Mouse (Mus musculus): Measurements from ENCODE around the gene Ppm1e. TPM values are rescaled to one million over a fixed set of nuclear protein-coding genes. Genes with fewer than 3 reads are reported as not detected.
"Not testable (repeated sequence)": the region's sequence is repeated elsewhere in the genome, so short reads cannot be mapped to it uniquely, and the experiment has no call there.

Ppm1e gene
- polyA plus RNA-seq, 1 experiment from 2014 or later = 3.2 TPM

- DNase-seq (ENCODE audit: low spot score) = no peak
- Histone ChIP-seq H3K4me3 (no peak overlapping the region), H3K9me3 (no peaks in the 10 kb centered on the region), H3K4me1 (peaks cover 27% of the 10 kb centered on the region), H3K36me3 (replicated peaks) (no peaks in the 10 kb centered on the region), H3K27ac (replicated peaks) (no peak overlapping the region), H3K27me3 (replicated peaks; ENCODE audit: low read depth, poor library complexity, severe bottlenecking) (no peaks in the 10 kb centered on the region)
- 69% methylated on average over 4 of the region's 4 CpGs for WGBS
These were observed 92.6 kb downstream of the Ppm1e start for GRCm38 (mm10) chr11:87266246-87266645.

GRCm38 (mm10) chr11:87263946-87264345, 94.9 kb downstream of the Ppm1e start:
- Histone ChIP-seq H3K4me1 (peaks cover 19% of the 10 kb centered on the region), H3K27ac (replicated peaks) (no peak overlapping the region), H3K27me3 (replicated peaks; ENCODE audit: low read depth, poor library complexity, severe bottlenecking) (no peaks in the 10 kb centered on the region), H3K4me3 (no peak overlapping the region), H3K36me3 (replicated peaks) (no peaks in the 10 kb centered on the region), H3K9me3 (no peaks in the 10 kb centered on the region)
- DNase-seq (ENCODE audit: low spot score) = peak; percentile 53
- 23% methylated on average over 7 of the region's 7 CpGs for WGBS

GRCm38 (mm10) chr11:87261705-87262104, 97.1 kb downstream of the Ppm1e start:
- not testable (repeated sequence) for H3K36me3 ChIP-seq (replicated peaks); H3K4me3 ChIP-seq; H3K9me3 ChIP-seq; H3K27ac ChIP-seq (replicated peaks); DNase-seq (ENCODE audit: low spot score); H3K27me3 ChIP-seq (replicated peaks; ENCODE audit: low read depth, poor library complexity, severe bottlenecking)
- 81% methylated on average over 4 of the region's 4 CpGs for WGBS
- peaks cover 19% of the 10 kb centered on the region for H3K4me1 ChIP-seq

DNA sequence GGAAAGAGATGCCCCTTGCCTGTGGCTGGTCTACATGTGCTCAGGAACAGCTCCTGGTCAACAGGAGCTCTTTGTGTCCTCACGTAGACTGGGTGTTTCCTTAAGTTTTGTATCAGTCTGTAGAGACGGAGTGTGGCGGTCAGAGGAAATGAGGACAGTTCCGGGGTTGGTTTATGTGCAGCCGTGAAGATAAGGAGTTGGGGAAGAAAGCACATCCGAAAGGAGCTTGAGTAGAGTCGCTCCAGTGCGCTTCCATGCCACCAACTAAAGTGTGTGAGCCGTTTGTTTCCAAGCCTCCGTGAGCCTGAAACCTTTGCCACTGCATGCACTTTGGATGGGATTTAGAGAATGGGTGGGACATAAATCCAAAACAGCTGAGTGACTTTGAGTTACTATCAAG, 99.0 kb downstream of the Ppm1e start:
- WGBS = 86% methylated on average over 10 of the region's 10 CpGs
- Histone ChIP-seq H3K9me3 (no peaks in the 10 kb centered on the region), H3K27me3 (replicated peaks; ENCODE audit: low read depth, poor library complexity, severe bottlenecking) (no peaks in the 10 kb centered on the region), H3K4me3 (no peak overlapping the region), H3K27ac (replicated peaks) (no peak overlapping the region), H3K4me1 (peaks cover 19% of the 10 kb centered on the region), H3K36me3 (replicated peaks) (no peaks in the 10 kb centered on the region)
- DNase-seq (ENCODE audit: low spot score) = no peak

GRCm38 (mm10) chr11:87257282-87257681, 101.5 kb downstream of the Ppm1e start:
- Histone ChIP-seq H3K27ac (replicated peaks) (no peak overlapping the region), H3K36me3 (replicated peaks) (no peaks in the 10 kb centered on the region), H3K9me3 (no peaks in the 10 kb centered on the region), H3K4me3 (no peak overlapping the region), H3K27me3 (replicated peaks; ENCODE audit: low read depth, poor library complexity, severe bottlenecking) (no peaks in the 10 kb centered on the region), H3K4me1 (peaks cover 3% of the 10 kb centered on the region; the same call in 1 of the 2 replicates)
- DNase-seq (ENCODE audit: low spot score) = no peak
- WGBS = 91% methylated on average over 5 of the region's 5 CpGs

GRCm38 (mm10) chr11:87254149-87254548, 104.7 kb downstream of the Ppm1e start:
- H3K27ac ChIP-seq (replicated peaks) = no peak overlapping the region
- H3K4me3 ChIP-seq = no peak overlapping the region
- no peaks in the 10 kb centered on the region for H3K9me3 ChIP-seq
- H3K4me1 ChIP-seq = 0 out of 2 replicates have a peak, but pooled peaks cover 3% of the 10 kb centered on the region
- H3K36me3 ChIP-seq (replicated peaks) = no peaks in the 10 kb centered on the region
- WGBS = 60% methylated on average over 5 of the region's 5 CpGs
- no peaks in the 10 kb centered on the region for H3K27me3 ChIP-seq (replicated peaks; ENCODE audit: low read depth, poor library complexity, severe bottlenecking)
- no peak for DNase-seq (ENCODE audit: low spot score)

DNA sequence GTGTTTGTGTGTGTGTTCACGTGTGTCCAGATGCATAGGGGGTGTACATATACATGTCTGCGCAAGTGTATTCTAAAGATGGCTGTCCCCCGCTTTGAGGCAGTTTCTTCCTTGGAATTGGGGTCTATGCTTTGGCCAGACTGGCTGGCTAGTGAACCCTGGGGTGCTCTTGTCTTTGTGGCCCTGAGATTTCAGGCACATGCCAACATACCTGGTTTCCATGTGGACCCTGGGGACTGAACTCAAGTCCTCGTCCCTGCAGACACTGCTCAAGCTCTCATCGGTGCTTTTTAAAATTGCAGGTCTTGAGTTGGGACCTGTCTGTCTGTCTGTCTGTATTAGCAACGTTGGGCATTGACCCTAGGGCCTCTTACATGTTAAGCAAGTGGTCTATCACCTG, 105.5 kb downstream of the Ppm1e start:
- Histone ChIP-seq H3K9me3 (no peaks in the 10 kb centered on the region), H3K27me3 (replicated peaks; ENCODE audit: low read depth, poor library complexity, severe bottlenecking) (no peaks in the 10 kb centered on the region), H3K36me3 (replicated peaks) (no peaks in the 10 kb centered on the region), H3K4me1 (0 out of 2 replicates have a peak, but pooled peaks cover 3% of the 10 kb centered on the region), H3K4me3 (no peak overlapping the region), H3K27ac (replicated peaks) (no peak overlapping the region)
- 91% methylated on average over 6 of the region's 6 CpGs for WGBS
- no peak for DNase-seq (ENCODE audit: low spot score)

GRCm38 (mm10) chr11:87250132-87250531, 108.7 kb downstream of the Ppm1e start:
- H3K4me3 ChIP-seq = no peak overlapping the region
- no peak overlapping the region for H3K27ac ChIP-seq (replicated peaks)
- WGBS = 84% methylated on average over 6 of the region's 6 CpGs
- H3K36me3 ChIP-seq (replicated peaks) = no peaks in the 10 kb centered on the region
- no peak for DNase-seq (ENCODE audit: low spot score)
- no peaks in the 10 kb centered on the region for H3K27me3 ChIP-seq (replicated peaks; ENCODE audit: low read depth, poor library complexity, severe bottlenecking)
- H3K9me3 ChIP-seq = no peaks in the 10 kb centered on the region
- 0 out of 2 replicates have a peak, but pooled peaks cover 10% of the 10 kb centered on the region for H3K4me1 ChIP-seq

- Histone ChIP-seq H3K36me3 (replicated peaks) (no peaks in the 10 kb centered on the region), H3K9me3 (no peaks in the 10 kb centered on the region), H3K4me3 (no peak overlapping the region), H3K4me1 (0 out of 2 replicates have a peak, but pooled peaks cover 8% of the 10 kb centered on the region), H3K27me3 (replicated peaks; ENCODE audit: low read depth, poor library complexity, severe bottlenecking) (no peaks in the 10 kb centered on the region), H3K27ac (replicated peaks) (no peak overlapping the region)
- no peak for DNase-seq (ENCODE audit: low spot score)
- 82% methylated on average over 5 of the region's 5 CpGs for WGBS
These were observed 111.3 kb downstream of the Ppm1e start for GRCm38 (mm10) chr11:87247494-87247866.

DNA sequence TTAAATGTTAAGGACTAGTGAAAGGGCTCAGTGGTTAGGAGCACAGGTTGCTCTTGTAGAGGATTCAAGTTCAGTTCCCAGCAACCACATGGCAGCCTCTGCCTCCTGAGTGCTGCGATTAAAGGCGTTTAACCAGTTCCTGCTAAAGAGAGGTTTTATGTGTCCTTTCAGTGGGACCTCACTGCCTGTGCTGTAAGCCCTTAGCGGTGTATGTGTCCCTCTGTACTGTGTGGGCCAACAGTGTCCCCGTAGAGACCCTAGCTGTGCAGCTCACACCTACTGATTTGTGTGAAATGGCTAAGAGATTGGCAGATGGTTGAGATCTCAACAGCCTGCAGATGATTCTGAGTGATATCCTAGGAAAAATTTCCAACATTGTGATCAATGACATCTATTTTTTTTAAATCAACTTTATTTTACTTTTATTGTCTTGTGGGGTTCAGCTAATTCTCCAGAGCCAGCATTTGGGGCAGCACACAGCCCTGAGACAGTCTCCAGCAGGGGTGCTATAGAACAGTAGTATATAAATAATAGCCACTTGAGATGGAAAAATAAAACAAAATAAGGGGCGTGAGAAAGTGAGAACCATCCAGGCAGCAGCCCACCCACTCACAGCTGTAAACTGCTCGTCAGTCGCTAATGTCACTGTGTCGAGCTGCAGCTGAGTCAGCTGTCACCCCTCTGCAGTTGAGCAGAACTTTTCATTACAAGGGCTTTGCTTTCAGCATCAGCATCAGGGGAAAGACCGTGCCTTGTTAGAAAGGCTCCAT, 111.9 kb downstream of the Ppm1e start:
- no peaks in the 10 kb centered on the region for H3K36me3 ChIP-seq (replicated peaks)
- WGBS = 73% methylated on average over 9 of the region's 9 CpGs
- no peak for DNase-seq (ENCODE audit: low spot score)
- no peaks in the 10 kb centered on the region for H3K9me3 ChIP-seq
- no peak overlapping the region for H3K4me3 ChIP-seq
- 0 out of 2 replicates have a peak, but pooled peaks cover 8% of the 10 kb centered on the region for H3K4me1 ChIP-seq
- H3K27ac ChIP-seq (replicated peaks) = no peak overlapping the region
- H3K27me3 ChIP-seq (replicated peaks; ENCODE audit: low read depth, poor library complexity, severe bottlenecking) = no peaks in the 10 kb centered on the region

GRCm38 (mm10) chr11:87246107-87246651, 112.6 kb downstream of the Ppm1e start:
- no peak for DNase-seq (ENCODE audit: low spot score)
- no peak overlapping the region for H3K27ac ChIP-seq (replicated peaks)
- 79% methylated on average over 4 of the region's 4 CpGs for WGBS
- H3K9me3 ChIP-seq = no peaks in the 10 kb centered on the region
- H3K27me3 ChIP-seq (replicated peaks; ENCODE audit: low read depth, poor library complexity, severe bottlenecking) = no peaks in the 10 kb centered on the region
- H3K4me3 ChIP-seq = no peak overlapping the region
- H3K4me1 ChIP-seq = 0 out of 2 replicates have a peak, but pooled peaks cover 8% of the 10 kb centered on the region
- H3K36me3 ChIP-seq (replicated peaks) = no peaks in the 10 kb centered on the region; the same call in 1 of the 2 replicates

- 85% methylated on average over 9 of the region's 9 CpGs for WGBS
- Histone ChIP-seq H3K4me3 (no peak overlapping the region), H3K4me1 (peaks cover 10% of the 10 kb centered on the region; the same call in 1 of the 2 replicates), H3K27ac (replicated peaks) (no peak overlapping the region), H3K27me3 (replicated peaks; ENCODE audit: low read depth, poor library complexity, severe bottlenecking) (no peaks in the 10 kb centered on the region), H3K36me3 (replicated peaks) (peaks cover 6% of the 10 kb centered on the region; the same call in 1 of the 2 replicates), H3K9me3 (no peaks in the 10 kb centered on the region)
- no peak for DNase-seq (ENCODE audit: low spot score)
These were observed 113.5 kb downstream of the Ppm1e start for GRCm38 (mm10) chr11:87245171-87245840.
